Mouse (Mus musculus) CH12.LX (cell line): ENCODE measurements around the gene Tgfbi.
A peak's percentile ranks its signal among the peaks of the same experiment; 100 is the strongest.

Source experiments
- CHD1 ChIP-seq: IDR thresholded peaks from 2 replicates; pipeline ENCODE4 v1.6.1; 2012; ENCODE audit warnings: low read depth, low read length, improper control_type of control experiment, inconsistent platforms
- CHD2 ChIP-seq: IDR thresholded peaks from 2 replicates; pipeline ENCODE4 v1.6.1; 2011; ENCODE audit warnings: low read length, improper control_type of control experiment
- CTCF ChIP-seq, 2 experiments: IDR thresholded peaks in 1 of 2; conservative IDR thresholded peaks in 1 of 2; 2 replicates each; pipeline ENCODE4 v1.5.1; 2011 to 2012; ENCODE audit warnings: low read depth in 2 of 2, low read length in 2 of 2, improper control_type of control experiment in 1 of 2, inconsistent platforms in 1 of 2, mild to moderate bottlenecking in 1 of 2, moderate library complexity in 1 of 2
- EP300 ChIP-seq: IDR thresholded peaks from 2 replicates; pipeline ENCODE4 v1.6.1; 2011; ENCODE audit warnings: low read length, improper control_type of control experiment
- GABPA ChIP-seq: IDR thresholded peaks from 2 replicates; pipeline ENCODE4 v1.6.1; 2012; ENCODE audit warnings: low read depth, low read length, improper control_type of control experiment, inconsistent platforms; ENCODE audit not compliant: insufficient replicate concordance
- MAX ChIP-seq: IDR thresholded peaks from 2 replicates; pipeline ENCODE4 v1.6.1; 2011; ENCODE audit warnings: low read length, improper control_type of control experiment
- NELFE ChIP-seq: IDR thresholded peaks from 2 replicates; pipeline ENCODE4 v1.6.1; 2011; ENCODE audit warnings: low read depth, low read length, improper control_type of control experiment
- POLR2A ChIP-seq: IDR thresholded peaks from 2 replicates; pipeline ENCODE4 v1.6.1; 2011; ENCODE audit warnings: low read depth, mild to moderate bottlenecking, improper control_type of control experiment, low read length
- ZNF384 ChIP-seq: IDR thresholded peaks from 2 replicates; pipeline ENCODE4 v1.6.1; 2012; ENCODE audit warnings: low read depth, low read length, improper control_type of control experiment, inconsistent platforms

- TF ChIP-seq MAX (no peak), EP300 (no peak), CTCF (conservative IDR thresholded peaks at IDR 0.05 in 1 of 2, IDR thresholded peaks at IDR 0.05 in 1 of 2; ENCODE audit: low read depth in 2 of 2, low read length in 2 of 2) (peak; percentile 29 to 53; a peak in 2 of 4 replicates), CHD1 (no peak), POLR2A (no peak), ZNF384 (no peak), GABPA (no peak), NELFE (no peak), CHD2 (no peak)
Measured at GRCm38 (mm10) chr13:56563075-56563474, 46.2 kb upstream of the Tgfbi start.
